Mouse (Mus musculus): ENCODE data around the gene Calu.

- no peak for TF ChIP-seq ZNF384 (IDR thresholded peaks at IDR 0.05; ENCODE audit: low read depth, low read length)
- TF ChIP-seq ZC3H11A (IDR thresholded peaks at IDR 0.05; ENCODE audit: borderline replicate concordance, low read depth, low read length): no peak
- TF ChIP-seq HCFC1 (IDR thresholded peaks at IDR 0.05; ENCODE audit: borderline replicate concordance, insufficient read depth, low read length): no peak
- no peak for TF ChIP-seq MAFK (IDR thresholded peaks at IDR 0.05; ENCODE audit: insufficient read depth, low read depth, low read length)
These were observed 15.3 kb downstream of the Calu start for GRCm38 (mm10) chr6:29363129-29363515.
